Mouse (Mus musculus): ENCODE results near the gene Sh3kbp1. TPM values are rescaled to one million over a fixed set of nuclear protein-coding genes. Genes with fewer than 3 reads are reported as not detected.
"Not testable (repeated sequence)": the region's sequence is repeated elsewhere in the genome, so short reads cannot be mapped to it uniquely, and the experiment has no call there.

The Sh3kbp1 gene
- 3.0 and 4.0 TPM in 2 replicates for polyA plus RNA-seq (2012; rRNA removed)
- 9.9 and 11.2 TPM in 2 replicates for polyA plus RNA-seq (2014; fragmentation: Nextera tagmentation; extraction: Ambion mirVana)

DNA sequence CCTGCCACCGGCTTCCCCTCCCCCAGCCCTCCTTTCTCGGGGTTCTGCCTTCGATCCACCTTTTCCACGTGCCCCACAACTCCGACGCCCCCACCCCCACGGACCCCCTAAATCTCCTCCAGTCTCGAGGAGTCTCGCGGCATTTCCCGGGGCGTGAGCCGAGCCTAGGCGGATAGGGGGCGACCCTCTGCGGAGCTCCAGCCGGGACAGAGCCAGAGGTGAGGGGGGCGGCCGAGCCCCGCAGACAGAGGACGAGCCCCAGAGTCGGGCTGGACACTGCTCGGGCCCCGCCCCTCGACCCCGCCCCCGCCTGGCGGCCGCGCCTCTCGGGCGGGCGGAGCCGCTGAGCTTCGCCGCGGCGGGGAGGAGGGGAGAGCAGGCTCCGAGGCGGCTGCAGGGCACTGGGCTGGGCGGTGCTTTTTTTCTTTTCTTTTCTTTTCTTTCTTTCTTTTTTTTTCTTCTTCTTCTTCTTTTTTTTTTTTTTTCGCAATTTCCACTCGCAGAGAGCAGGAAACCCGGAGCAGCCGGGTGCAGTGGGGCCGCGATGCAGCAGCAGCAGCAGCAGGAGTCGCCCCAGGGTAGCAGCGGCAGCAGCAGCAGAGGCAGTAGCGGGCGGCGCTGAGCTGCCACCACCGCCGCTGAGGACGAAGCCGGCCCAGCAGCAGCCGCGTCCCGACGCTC lies at the start of gene Sh3kbp1:
Sh3kbp1 (plus strand) TSS at position 366 of the 681 bp plus-strand sequence.
- ATAC-seq (ENCODE audit: insufficient read depth) (peak; percentile 88), DNase-seq (ENCODE audit: low read depth in 3 of 3, low spot score in 3 of 3) (peak; percentile 26 to 46 (median 38))
- no peaks in the 10 kb centered on the region for H3K36me3 ChIP-seq (replicated peaks; ENCODE audit: control insufficient read depth, insufficient read depth, low read depth)
- no peaks in the 10 kb centered on the region for H3K9me3 ChIP-seq (ENCODE audit: control insufficient read depth, low read length)
- H3K4me1 ChIP-seq (replicated peaks; ENCODE audit: control insufficient read depth in 2 of 2, insufficient read depth in 2 of 2, low read length in 1 of 2) = peaks cover 0 to 4% of the 10 kb centered on the region in 2 experiments; a peak in 2 of 4 replicates
- TF ChIP-seq CTCF (IDR thresholded peaks at IDR 0.05; ENCODE audit: low read depth) = peak; percentile 47
- no peak for TF ChIP-seq EP300 (IDR thresholded peaks at IDR 0.05; ENCODE audit: low read depth)
- peak within 1 kb of the TSS; percentile 72 for H3K9ac ChIP-seq (replicated peaks)
- peak within 1 kb of the TSS; percentile 85 for H3K4me2 ChIP-seq (ENCODE audit: low read depth)
- H3K27me3 ChIP-seq (ENCODE audit: control insufficient read depth, insufficient read depth, low read length) = no peaks in the 10 kb centered on the region
- 17% methylated on average over 41 of the region's 60 CpGs for WGBS (ENCODE audit: insufficient replicate concordance)
- H3K4me3 ChIP-seq (ENCODE audit: insufficient read depth in 1 of 2, low read depth in 2 of 2, low read length in 2 of 2) = peak within 1 kb of the TSS; percentile 73 to 76
- H3K27ac ChIP-seq = no peak within 1 kb of the TSS

DNA sequence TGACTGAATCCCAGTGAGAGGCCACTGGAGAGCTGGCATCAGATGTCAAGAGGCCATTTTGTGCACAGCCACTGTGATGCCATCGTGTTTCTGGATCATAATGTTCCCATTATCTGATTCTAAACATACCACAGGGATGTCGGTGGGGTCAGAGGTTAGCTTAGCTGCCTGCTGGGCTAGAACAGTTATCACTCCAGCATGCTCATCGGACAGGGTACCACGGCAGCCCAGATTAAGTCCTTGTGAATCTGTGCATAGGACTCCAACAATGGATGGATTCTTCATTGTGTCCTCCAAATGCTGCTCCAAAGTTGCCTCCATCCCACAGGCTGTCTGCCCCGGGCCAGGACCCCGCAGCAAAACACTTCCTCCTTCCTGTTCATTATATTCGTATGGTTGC lies 42.3 kb upstream of the Sh3kbp1 start:
- not testable (repeated sequence) for H3K36me3 ChIP-seq (replicated peaks; ENCODE audit: control insufficient read depth, insufficient read depth, low read depth); H3K27me3 ChIP-seq (ENCODE audit: control insufficient read depth, insufficient read depth, low read length); H3K9me3 ChIP-seq (ENCODE audit: control insufficient read depth, low read length); H3K4me3 ChIP-seq (ENCODE audit: insufficient read depth in 1 of 2, low read depth in 2 of 2, low read length in 2 of 2); DNase-seq (ENCODE audit: low read depth in 3 of 3, low spot score in 3 of 3); H3K27ac ChIP-seq; H3K4me1 ChIP-seq (replicated peaks; ENCODE audit: control insufficient read depth in 2 of 2, insufficient read depth in 2 of 2, low read length in 1 of 2); ATAC-seq (ENCODE audit: insufficient read depth); H3K4me2 ChIP-seq (ENCODE audit: low read depth); H3K9ac ChIP-seq (replicated peaks)
- 74% methylated on average over 7 of the region's 7 CpGs for WGBS (ENCODE audit: insufficient replicate concordance)

DNA sequence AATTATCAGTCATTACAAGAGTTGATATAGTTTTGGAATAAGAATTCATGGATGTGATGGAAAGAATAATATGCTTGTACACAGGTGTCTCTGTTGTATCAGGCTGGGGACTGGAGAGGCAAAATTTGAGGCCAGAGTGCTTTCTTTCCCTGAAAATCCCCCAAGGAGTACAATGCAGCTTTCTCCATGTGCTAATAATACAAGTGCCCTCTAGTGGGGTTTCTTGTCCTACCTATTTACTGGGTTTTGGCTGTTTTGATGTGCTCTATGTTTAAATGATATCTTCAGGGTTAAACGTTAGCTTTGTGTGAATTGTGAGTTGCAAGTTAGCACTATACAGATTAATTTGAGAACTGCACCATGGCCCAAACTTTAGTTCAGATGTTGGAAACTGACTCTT lies 35.4 kb upstream of the Sh3kbp1 start:
- Histone ChIP-seq H3K27me3 (ENCODE audit: control insufficient read depth, insufficient read depth, low read length) (no peaks in the 10 kb centered on the region), H3K4me3 (ENCODE audit: insufficient read depth in 1 of 2, low read depth in 2 of 2, low read length in 2 of 2) (no peak overlapping the region), H3K4me2 (ENCODE audit: low read depth) (no peak overlapping the region), H3K9me3 (ENCODE audit: control insufficient read depth, low read length) (no peaks in the 10 kb centered on the region), H3K4me1 (replicated peaks; ENCODE audit: control insufficient read depth in 2 of 2, insufficient read depth in 2 of 2, low read length in 1 of 2) (peaks cover 1 to 8% of the 10 kb centered on the region in 2 experiments), H3K36me3 (replicated peaks; ENCODE audit: control insufficient read depth, insufficient read depth, low read depth) (no peaks in the 10 kb centered on the region), H3K9ac (replicated peaks) (no peak overlapping the region), H3K27ac (no peak overlapping the region)
- ATAC-seq (ENCODE audit: insufficient read depth) (no peak), DNase-seq (ENCODE audit: low read depth in 3 of 3, low spot score in 3 of 3) (no peak)
- no peak for TF ChIP-seq CTCF (IDR thresholded peaks at IDR 0.05; ENCODE audit: low read depth)
- no peak for TF ChIP-seq EP300 (IDR thresholded peaks at IDR 0.05; ENCODE audit: low read depth)
- 40% methylated on average over 1 of the region's 1 CpGs for WGBS (ENCODE audit: insufficient replicate concordance)

DNA sequence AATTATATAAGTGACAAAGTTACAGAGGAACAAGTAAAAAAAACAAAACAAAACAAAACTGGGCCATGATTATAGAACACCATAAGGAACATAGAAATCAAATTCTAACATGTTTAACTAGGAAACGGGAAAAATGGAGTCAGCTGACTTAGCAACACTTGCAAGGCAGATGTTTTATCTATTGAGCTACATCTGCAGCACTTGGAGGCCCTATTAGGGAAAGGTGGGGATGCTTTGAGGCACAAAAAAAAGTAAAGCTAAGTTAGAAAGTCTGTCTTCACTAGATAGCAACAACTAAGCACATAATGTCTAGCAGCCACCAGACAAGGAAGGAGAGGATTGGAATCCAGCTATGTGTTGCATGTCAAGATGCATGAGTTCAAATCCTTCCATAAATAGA lies 29.6 kb upstream of the Sh3kbp1 start:
- H3K9me3 ChIP-seq (ENCODE audit: control insufficient read depth, low read length) = no peaks in the 10 kb centered on the region
- no peak overlapping the region; the same call in 1 of the 2 replicates for H3K9ac ChIP-seq (replicated peaks)
- H3K36me3 ChIP-seq (replicated peaks; ENCODE audit: control insufficient read depth, insufficient read depth, low read depth) = no peaks in the 10 kb centered on the region
- no peak overlapping the region for H3K4me3 ChIP-seq (ENCODE audit: insufficient read depth in 1 of 2, low read depth in 2 of 2, low read length in 2 of 2)
- peak overlapping the region; percentile 84 for H3K27ac ChIP-seq
- H3K27me3 ChIP-seq (ENCODE audit: control insufficient read depth, insufficient read depth, low read length) = no peaks in the 10 kb centered on the region
- ATAC-seq (ENCODE audit: insufficient read depth) = peak; percentile 94
- H3K4me1 ChIP-seq (replicated peaks; ENCODE audit: control insufficient read depth in 2 of 2, insufficient read depth in 2 of 2, low read length in 1 of 2) = peaks cover 12 to 19% of the 10 kb centered on the region in 2 experiments
- WGBS (ENCODE audit: insufficient replicate concordance) = 10% methylated on average over 1 of the region's 1 CpGs
- peak overlapping the region; percentile 38 for H3K4me2 ChIP-seq (ENCODE audit: low read depth)
- DNase-seq (ENCODE audit: low read depth in 3 of 3, low spot score in 3 of 3) = peak; percentile 64 to 73 (median 69)
- TF ChIP-seq CTCF (IDR thresholded peaks at IDR 0.05; ENCODE audit: low read depth) = no peak
- peak; percentile 85 for TF ChIP-seq EP300 (IDR thresholded peaks at IDR 0.05; ENCODE audit: low read depth)

DNA sequence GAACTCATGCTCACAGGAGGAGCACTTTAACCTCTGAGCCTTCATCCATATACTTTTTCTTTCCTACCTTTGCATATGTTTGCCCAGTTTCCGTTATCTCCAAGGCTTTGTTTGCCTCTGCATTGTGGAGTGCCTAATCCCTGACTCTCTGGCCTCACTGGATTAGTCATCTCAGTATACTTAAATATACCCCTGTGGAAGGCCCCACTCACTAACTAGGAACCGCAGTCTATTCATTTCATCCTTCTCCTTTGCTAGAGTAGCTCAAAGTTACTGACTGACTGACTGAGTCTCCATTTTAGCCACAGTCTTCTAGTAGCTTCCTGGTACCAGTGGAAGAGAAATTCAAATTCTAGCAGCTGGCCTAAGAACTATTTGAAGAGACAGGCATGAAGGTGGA lies 22.2 kb upstream of the Sh3kbp1 start:
- 69% methylated on average over 2 of the region's 2 CpGs for WGBS (ENCODE audit: insufficient replicate concordance)
- TF ChIP-seq CTCF (IDR thresholded peaks at IDR 0.05; ENCODE audit: low read depth) (no peak), EP300 (IDR thresholded peaks at IDR 0.05; ENCODE audit: low read depth) (no peak)
- DNase-seq (ENCODE audit: low read depth in 3 of 3, low spot score in 3 of 3) = no peak

More for the DNA sequence above, 22.2 kb upstream of the Sh3kbp1 start:
- Histone ChIP-seq H3K27ac (no peak overlapping the region), H3K9me3 (ENCODE audit: control insufficient read depth, low read length) (no peaks in the 10 kb centered on the region), H3K27me3 (ENCODE audit: control insufficient read depth, insufficient read depth, low read length) (no peaks in the 10 kb centered on the region), H3K4me1 (replicated peaks; ENCODE audit: control insufficient read depth in 2 of 2, insufficient read depth in 2 of 2, low read length in 1 of 2) (no peaks in the 10 kb centered on the region; a peak in 1 of 4 replicates), H3K36me3 (replicated peaks; ENCODE audit: control insufficient read depth, insufficient read depth, low read depth) (no peaks in the 10 kb centered on the region), H3K4me2 (ENCODE audit: low read depth) (no peak overlapping the region), H3K4me3 (ENCODE audit: insufficient read depth in 1 of 2, low read depth in 2 of 2, low read length in 2 of 2) (no peak overlapping the region), H3K9ac (replicated peaks) (no peak overlapping the region)
- no peak for ATAC-seq (ENCODE audit: insufficient read depth)

Data from liver, embryonic 14.5 days (tissue).